Mouse (Mus musculus): ENCODE data around the gene Tbc1d25. TPM values are rescaled to one million over a fixed set of nuclear protein-coding genes. Genes with fewer than 3 reads are reported as not detected.
A peak's percentile ranks its signal among the peaks of the same experiment; 100 is the strongest.

Gene Tbc1d25
- polyA plus RNA-seq, 1 experiment from 2014 or later: 22.3 TPM

DNA sequence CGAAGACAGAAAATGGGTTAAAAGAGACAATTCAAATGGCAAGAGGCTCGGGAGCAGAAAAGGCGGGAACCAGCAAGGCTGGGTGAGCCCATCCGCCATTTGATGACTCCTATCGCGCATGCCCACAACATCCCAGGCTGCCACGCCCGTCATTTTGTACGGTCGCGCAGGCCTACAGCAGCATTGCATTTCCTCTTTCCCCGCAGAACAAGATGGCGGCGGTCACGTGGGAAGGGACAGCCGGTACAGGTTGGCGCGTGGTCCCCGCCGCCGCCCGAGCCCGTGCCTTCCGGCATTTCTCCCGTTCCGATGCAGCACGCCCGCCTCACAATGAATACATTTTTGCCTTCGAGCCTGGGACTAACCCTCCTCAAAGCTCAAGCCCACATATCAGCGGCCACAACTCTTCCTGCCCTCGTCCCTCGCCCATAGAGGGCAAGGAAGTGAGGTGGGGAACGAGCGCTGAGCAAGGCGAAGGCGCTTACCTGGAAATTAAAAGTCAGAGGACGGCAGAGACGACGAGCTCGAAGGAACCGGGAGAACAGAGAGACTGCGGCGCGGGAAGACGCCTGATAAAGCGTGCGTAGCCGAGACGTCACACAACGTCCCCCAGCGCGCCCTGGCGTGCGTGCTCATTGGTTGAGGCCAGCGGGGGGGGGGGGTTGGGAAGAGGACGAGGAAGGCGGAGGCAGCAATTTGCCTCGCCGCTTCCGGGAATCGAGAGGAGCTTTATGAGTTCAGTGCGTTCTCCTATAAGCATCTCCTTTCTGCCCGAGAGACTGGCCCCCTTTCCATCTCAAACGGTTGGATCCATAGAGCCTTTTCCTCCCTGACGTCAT, 30.6 kb downstream of the Tbc1d25 start, which contains the start of gene Rbm3:
TSS of gene Rbm3 (minus strand) at position 728 of the 839 bp plus-strand sequence.
- ATAC-seq (ENCODE audit: low FRiP score) (peak; percentile 94), DNase-seq (ENCODE audit: low spot score) (peak; percentile 85)
- no peaks in the 10 kb centered on the region for H3K27me3 ChIP-seq (ENCODE audit: control insufficient read depth, insufficient read depth, low read length)
- H3K4me2 ChIP-seq (replicated peaks): peak within 1 kb of the TSS; percentile 62
- peak within 1 kb of the TSS; percentile 86 for H3K9ac ChIP-seq
- 13% methylated on average over 61 of the region's 65 CpGs for WGBS
- H3K36me3 ChIP-seq (replicated peaks; ENCODE audit: control insufficient read depth, insufficient read depth): peaks cover 34% of the 10 kb centered on the region
- peak within 1 kb of the TSS; percentile 98 for H3K27ac ChIP-seq
- no peaks in the 10 kb centered on the region for H3K9me3 ChIP-seq (ENCODE audit: control insufficient read depth, low read length)
- peak within 1 kb of the TSS; percentile 65 for H3K4me3 ChIP-seq (replicated peaks; ENCODE audit: low read length)
- H3K4me1 ChIP-seq (replicated peaks; ENCODE audit: control insufficient read depth, insufficient read depth, low read length): peaks cover 6% of the 10 kb centered on the region

- H3K4me2 ChIP-seq (replicated peaks): peak overlapping the region; percentile 62
- peak overlapping the region; percentile 86; the same call in 1 of the 2 replicates for H3K9ac ChIP-seq
- no peaks in the 10 kb centered on the region for H3K27me3 ChIP-seq (ENCODE audit: control insufficient read depth, insufficient read depth, low read length)
- ATAC-seq (ENCODE audit: low FRiP score) (no peak), DNase-seq (ENCODE audit: low spot score) (no peak)
- H3K9me3 ChIP-seq (ENCODE audit: control insufficient read depth, low read length): no peaks in the 10 kb centered on the region
- H3K27ac ChIP-seq: no peak overlapping the region
- peaks cover 49% of the 10 kb centered on the region for H3K36me3 ChIP-seq (replicated peaks; ENCODE audit: control insufficient read depth, insufficient read depth)
- peaks cover 6% of the 10 kb centered on the region for H3K4me1 ChIP-seq (replicated peaks; ENCODE audit: control insufficient read depth, insufficient read depth, low read length)
- WGBS: 81% methylated on average over 7 of the region's 7 CpGs
- H3K4me3 ChIP-seq (replicated peaks; ENCODE audit: low read length): peak overlapping the region; percentile 65
Measured at GRCm38 (mm10) chrX:8143750-8144149, 32.2 kb downstream of the Tbc1d25 start.

DNA sequence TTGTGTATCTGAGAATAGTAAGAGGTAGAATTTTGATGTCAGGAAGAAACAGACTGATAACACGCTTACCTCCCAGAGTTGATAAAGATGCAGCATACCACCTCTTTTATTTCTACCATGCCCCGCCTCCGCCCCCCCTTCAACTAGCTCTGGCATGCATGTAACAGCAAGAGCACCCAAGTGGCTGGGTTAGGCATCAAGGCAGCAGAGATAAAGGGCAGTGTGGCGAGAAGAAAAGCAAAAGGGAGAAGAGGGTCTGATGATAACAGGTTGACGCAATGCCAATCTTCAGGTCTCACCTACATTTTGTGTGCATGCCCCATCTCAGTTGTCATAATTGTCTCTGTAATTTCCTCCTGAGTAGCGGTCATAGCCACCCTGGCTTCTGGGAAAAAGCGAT, 33.0 kb downstream of the Tbc1d25 start:
- ATAC-seq (ENCODE audit: low FRiP score) (no peak), DNase-seq (ENCODE audit: low spot score) (no peak)
- Histone ChIP-seq H3K27me3 (ENCODE audit: control insufficient read depth, insufficient read depth, low read length) (no peaks in the 10 kb centered on the region), H3K36me3 (replicated peaks; ENCODE audit: control insufficient read depth, insufficient read depth) (peaks cover 55% of the 10 kb centered on the region), H3K9ac (no peak overlapping the region), H3K4me3 (replicated peaks; ENCODE audit: low read length) (no peak overlapping the region), H3K27ac (no peak overlapping the region), H3K4me2 (replicated peaks) (no peak overlapping the region), H3K4me1 (replicated peaks; ENCODE audit: control insufficient read depth, insufficient read depth, low read length) (peaks cover 6% of the 10 kb centered on the region), H3K9me3 (ENCODE audit: control insufficient read depth, low read length) (no peaks in the 10 kb centered on the region)
- WGBS: 88% methylated on average over 7 of the region's 7 CpGs

DNA sequence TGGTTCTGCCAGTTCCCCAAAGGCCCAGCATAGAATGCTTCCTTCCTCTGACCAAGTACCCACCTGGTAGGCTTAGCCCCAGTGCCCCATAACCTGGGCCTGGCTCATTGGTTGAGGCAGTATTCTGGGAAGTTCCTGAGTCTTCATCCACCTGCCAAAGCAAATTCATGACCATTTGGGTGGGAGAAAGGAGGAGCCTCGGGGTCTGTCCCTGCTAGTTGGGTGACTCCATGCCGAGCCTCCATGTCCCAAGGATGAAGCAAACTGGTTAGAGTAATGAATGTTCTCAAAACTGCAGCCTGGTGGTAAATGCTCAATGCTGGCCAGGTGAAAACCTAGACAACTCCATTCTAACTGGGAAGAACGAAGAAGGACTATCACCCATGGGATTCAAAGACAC, 34.9 kb downstream of the Tbc1d25 start:
- ATAC-seq (ENCODE audit: low FRiP score) (no peak), DNase-seq (ENCODE audit: low spot score) (no peak)
- H3K4me2 ChIP-seq (replicated peaks): no peak overlapping the region
- H3K4me3 ChIP-seq (replicated peaks; ENCODE audit: low read length): no peak overlapping the region
- H3K36me3 ChIP-seq (replicated peaks; ENCODE audit: control insufficient read depth, insufficient read depth): peaks cover 56% of the 10 kb centered on the region
- no peak overlapping the region for H3K9ac ChIP-seq
- 76% methylated on average over 3 of the region's 3 CpGs for WGBS
- no peaks in the 10 kb centered on the region for H3K27me3 ChIP-seq (ENCODE audit: control insufficient read depth, insufficient read depth, low read length)
- no peak overlapping the region for H3K27ac ChIP-seq
- H3K9me3 ChIP-seq (ENCODE audit: control insufficient read depth, low read length): no peaks in the 10 kb centered on the region
- peaks cover 6% of the 10 kb centered on the region for H3K4me1 ChIP-seq (replicated peaks; ENCODE audit: control insufficient read depth, insufficient read depth, low read length)

GRCm38 (mm10) chrX:8140446-8140845, 35.5 kb downstream of the Tbc1d25 start:
- H3K9ac ChIP-seq: no peak overlapping the region
- ATAC-seq (ENCODE audit: low FRiP score): no peak

GRCm38 (mm10) chrX:8139480-8139879, 36.5 kb downstream of the Tbc1d25 start:
- peaks cover 6% of the 10 kb centered on the region for H3K4me1 ChIP-seq (replicated peaks; ENCODE audit: control insufficient read depth, insufficient read depth, low read length)
- no peak overlapping the region for H3K4me3 ChIP-seq (replicated peaks; ENCODE audit: low read length)
- H3K27me3 ChIP-seq (ENCODE audit: control insufficient read depth, insufficient read depth, low read length): no peaks in the 10 kb centered on the region
- DNase-seq (ENCODE audit: low spot score): no peak
- H3K9me3 ChIP-seq (ENCODE audit: control insufficient read depth, low read length): no peaks in the 10 kb centered on the region
- no peak for ATAC-seq (ENCODE audit: low FRiP score)
- WGBS: 59% methylated on average over 1 of the region's 1 CpGs
- no peak overlapping the region for H3K9ac ChIP-seq
- peaks cover 56% of the 10 kb centered on the region for H3K36me3 ChIP-seq (replicated peaks; ENCODE audit: control insufficient read depth, insufficient read depth)
- no peak overlapping the region for H3K4me2 ChIP-seq (replicated peaks)
- no peak overlapping the region for H3K27ac ChIP-seq

More at GRCm38 (mm10) chrX:8140446-8140845, 35.5 kb downstream of the Tbc1d25 start:
- WGBS: 95% methylated on average over 2 of the region's 2 CpGs
- no peak for DNase-seq (ENCODE audit: low spot score)
- Histone ChIP-seq H3K9me3 (ENCODE audit: control insufficient read depth, low read length) (no peaks in the 10 kb centered on the region), H3K4me2 (replicated peaks) (no peak overlapping the region), H3K27me3 (ENCODE audit: control insufficient read depth, insufficient read depth, low read length) (no peaks in the 10 kb centered on the region), H3K36me3 (replicated peaks; ENCODE audit: control insufficient read depth, insufficient read depth) (peaks cover 56% of the 10 kb centered on the region), H3K27ac (no peak overlapping the region), H3K4me3 (replicated peaks; ENCODE audit: low read length) (no peak overlapping the region), H3K4me1 (replicated peaks; ENCODE audit: control insufficient read depth, insufficient read depth, low read length) (peaks cover 6% of the 10 kb centered on the region)

DNA sequence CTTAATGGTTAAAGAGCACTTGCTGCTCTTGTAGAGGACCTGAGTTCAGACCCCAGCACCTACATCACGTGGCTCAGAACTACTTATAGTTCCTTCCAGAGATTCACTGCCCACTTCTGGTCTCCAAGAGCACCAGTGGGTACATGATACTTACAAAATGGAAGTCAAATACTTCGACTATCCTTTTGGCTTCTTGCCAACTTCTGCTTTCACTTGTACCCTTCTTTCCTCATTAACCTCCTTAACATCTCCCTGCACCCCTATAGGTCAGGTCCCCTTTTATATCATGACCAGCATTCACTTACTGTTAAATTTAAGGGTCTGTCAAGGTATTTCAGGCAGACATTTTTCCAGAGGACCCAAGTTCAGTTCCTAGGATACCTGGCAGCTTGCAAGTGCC, 40.1 kb downstream of the Tbc1d25 start:
- no peaks in the 10 kb centered on the region for H3K27me3 ChIP-seq (ENCODE audit: control insufficient read depth, insufficient read depth, low read length)
- WGBS: 61% methylated on average over 2 of the region's 2 CpGs
- H3K4me3 ChIP-seq (replicated peaks; ENCODE audit: low read length): no peak overlapping the region
- H3K36me3 ChIP-seq (replicated peaks; ENCODE audit: control insufficient read depth, insufficient read depth): peaks cover 30% of the 10 kb centered on the region
- H3K9me3 ChIP-seq (ENCODE audit: control insufficient read depth, low read length): no peaks in the 10 kb centered on the region
- no peak for ATAC-seq (ENCODE audit: low FRiP score)
- peaks cover 5% of the 10 kb centered on the region; the same call in 1 of the 2 replicates for H3K4me1 ChIP-seq (replicated peaks; ENCODE audit: control insufficient read depth, insufficient read depth, low read length)
- H3K4me2 ChIP-seq (replicated peaks): no peak overlapping the region
- no peak for DNase-seq (ENCODE audit: low spot score)
- no peak overlapping the region for H3K27ac ChIP-seq
- no peak overlapping the region for H3K9ac ChIP-seq

GRCm38 (mm10) chrX:8132017-8132976, 43.7 kb downstream of the Tbc1d25 start, which contains the start of gene Wdr13:
TSS of gene Wdr13 (minus strand) at chrX:8132892.
- peaks cover 5% of the 10 kb centered on the region; the same call in 1 of the 2 replicates for H3K4me1 ChIP-seq (replicated peaks; ENCODE audit: control insufficient read depth, insufficient read depth, low read length)
- DNase-seq (ENCODE audit: low spot score) (peak; percentile 88), ATAC-seq (ENCODE audit: low FRiP score) (peak; percentile 86)
- H3K4me2 ChIP-seq (replicated peaks): peak within 1 kb of the TSS; percentile 54
- WGBS: 13% methylated on average over 36 of the region's 40 CpGs
- H3K27ac ChIP-seq: peak within 1 kb of the TSS; percentile 97
- H3K4me3 ChIP-seq (replicated peaks; ENCODE audit: low read length): peak within 1 kb of the TSS; percentile 57
- no peaks in the 10 kb centered on the region for H3K27me3 ChIP-seq (ENCODE audit: control insufficient read depth, insufficient read depth, low read length)
- H3K36me3 ChIP-seq (replicated peaks; ENCODE audit: control insufficient read depth, insufficient read depth): peaks cover 33% of the 10 kb centered on the region; the same call in 1 of the 2 replicates
- H3K9ac ChIP-seq: peak within 1 kb of the TSS; percentile 67
- no peaks in the 10 kb centered on the region for H3K9me3 ChIP-seq (ENCODE audit: control insufficient read depth, low read length)

DNA sequence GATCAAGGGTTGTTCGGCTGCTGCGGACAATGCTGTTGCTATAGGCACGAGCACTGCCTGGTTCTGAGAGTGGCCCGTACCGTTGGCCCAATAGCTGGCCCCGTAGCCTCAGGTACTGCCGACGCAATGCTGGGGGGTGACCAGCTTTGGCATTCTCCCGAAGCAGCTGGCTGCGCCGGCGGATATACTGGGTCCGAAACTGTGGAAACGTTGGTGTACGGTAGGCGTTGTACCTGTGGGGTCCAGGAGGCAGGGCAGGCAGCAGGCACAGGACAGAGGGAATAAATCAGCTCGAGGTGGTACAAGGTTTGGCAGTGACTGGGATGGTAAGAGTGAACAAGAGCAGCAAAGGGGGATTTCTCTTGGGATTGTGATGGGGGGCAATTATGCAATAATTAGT, 44.6 kb downstream of the Tbc1d25 start:
- H3K4me3 ChIP-seq (replicated peaks; ENCODE audit: low read length): peak overlapping the region; percentile 57
- 0 out of 2 replicates have a peak overlapping the region, but pooled peaks have one; percentile 97 for H3K27ac ChIP-seq
- peak overlapping the region; percentile 54 for H3K4me2 ChIP-seq (replicated peaks)
- H3K36me3 ChIP-seq (replicated peaks; ENCODE audit: control insufficient read depth, insufficient read depth): peaks cover 40% of the 10 kb centered on the region
- no peaks in the 10 kb centered on the region for H3K9me3 ChIP-seq (ENCODE audit: control insufficient read depth, low read length)
- peaks cover 5% of the 10 kb centered on the region; the same call in 1 of the 2 replicates for H3K4me1 ChIP-seq (replicated peaks; ENCODE audit: control insufficient read depth, insufficient read depth, low read length)
- no peaks in the 10 kb centered on the region for H3K27me3 ChIP-seq (ENCODE audit: control insufficient read depth, insufficient read depth, low read length)
- no peak overlapping the region for H3K9ac ChIP-seq
- DNase-seq (ENCODE audit: low spot score): no peak
- ATAC-seq (ENCODE audit: low FRiP score): no peak
- 90% methylated on average over 17 of the region's 17 CpGs for WGBS
